Mouse (Mus musculus) stomach, postnatal 0 days (tissue): ENCODE measurements around the gene Ift140.

Experiments used
- CTCF ChIP-seq: IDR thresholded peaks from 2 replicates; pipeline ENCODE4 v1.5.1; 2016; ENCODE audit warnings: antibody characterized with exemption, low read depth, mild to moderate bottlenecking, moderate library complexity
- EP300 ChIP-seq: optimal IDR thresholded peaks from 2 replicates; pipeline ENCODE3; 2016; ENCODE audit warnings: antibody characterized with exemption

DNA sequence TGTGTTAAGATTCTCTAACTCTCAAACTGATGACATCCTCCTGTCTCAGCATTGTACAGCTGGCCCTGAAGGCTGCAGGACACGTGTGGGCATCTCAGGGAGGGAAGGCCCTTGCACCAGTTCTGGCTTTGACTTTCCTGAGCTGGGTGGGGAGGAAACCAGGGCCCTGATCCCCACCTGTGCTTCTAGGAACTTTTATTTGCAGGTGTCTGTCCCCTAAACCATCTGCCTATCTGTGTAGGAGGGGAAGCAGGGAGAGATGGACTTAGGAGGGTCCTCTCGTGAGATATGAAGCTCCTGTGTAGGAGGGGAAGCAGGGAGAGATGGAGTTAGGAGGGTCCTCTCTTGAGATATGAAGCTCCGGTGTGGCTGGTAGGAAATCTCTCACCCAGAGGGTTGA lies 67.0 kb downstream of the Ift140 start:
- TF ChIP-seq EP300 (no peak), CTCF (no peak)
